Mouse (Mus musculus) spleen, postnatal 14 days (tissue): ENCODE results near the gene Gphn.

Source experiments
- DNase-seq, 2 experiments: peaks; one replicate each; pipeline ENCODE4 v3.0.0; 2021 to 2022; ENCODE audit warnings: low spot score in 2 of 2

Gphn gene

DNA sequence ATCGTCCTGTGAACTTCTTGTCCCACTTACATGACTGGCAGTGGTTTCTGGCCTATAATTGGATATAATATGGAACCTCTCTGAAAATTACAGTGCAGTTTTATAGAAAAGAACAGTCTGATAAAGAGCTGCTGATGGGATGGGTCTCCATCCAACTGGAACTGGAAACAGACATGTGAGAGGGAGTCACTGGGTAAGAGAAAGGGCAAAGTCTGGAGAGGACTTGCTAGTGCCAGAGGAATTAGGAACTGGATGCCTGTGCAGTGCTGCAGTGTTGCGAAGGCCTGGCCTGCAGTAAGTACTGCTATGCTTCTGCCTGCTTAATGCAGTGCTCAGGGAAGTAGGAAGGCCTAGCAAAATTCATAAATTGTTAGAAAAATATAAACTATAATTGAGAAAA, 467.1 kb downstream of the Gphn start:
- DNase-seq, result no peak

DNA sequence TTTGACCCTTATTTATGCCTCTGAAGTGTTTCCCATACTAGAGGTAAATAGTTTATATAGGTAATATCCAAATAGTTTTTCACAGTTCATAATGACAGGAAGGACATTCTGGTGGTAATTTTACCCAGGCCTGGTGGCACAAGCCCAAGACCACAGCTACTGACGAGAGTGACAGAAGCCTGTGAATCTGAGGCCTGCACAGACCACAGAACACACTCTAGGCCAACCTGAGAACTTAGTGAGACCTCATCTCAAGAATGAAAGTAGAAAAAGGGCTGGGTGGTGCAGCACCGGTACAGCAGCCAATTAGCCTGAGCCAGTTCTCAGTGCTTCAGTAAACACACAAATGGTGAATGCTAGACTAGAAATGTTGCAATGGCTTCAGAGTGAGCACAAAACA, 491.6 kb downstream of the Gphn start:
- DNase-seq, result no peak

DNA sequence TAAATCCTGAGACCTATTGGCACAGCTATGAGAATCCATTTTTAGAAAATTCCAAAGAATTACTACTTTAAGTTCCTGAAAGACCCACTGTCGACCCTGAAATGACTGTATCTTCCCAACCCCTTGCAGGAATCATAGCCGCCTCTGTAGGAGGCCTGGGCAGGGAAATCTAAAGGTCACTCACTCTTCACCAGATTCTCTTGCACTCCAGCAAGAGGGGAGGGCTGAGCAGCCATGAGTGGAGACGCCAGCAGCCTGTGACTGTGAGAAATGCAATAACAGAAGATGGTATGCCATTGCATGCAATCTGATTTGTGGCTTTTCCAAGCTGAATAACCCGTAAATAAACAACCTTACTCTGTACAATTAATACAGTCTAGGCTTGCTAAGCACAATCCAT, 501.5 kb downstream of the Gphn start:
- DNase-seq, result no peak
